Mouse (Mus musculus) heart, adult 8-10 months (tissue): ENCODE data around the gene Zbtb26. TPM values are rescaled to one million over a fixed set of nuclear protein-coding genes. Genes with fewer than 3 reads are reported as not detected.

Experiments
- DNase-seq: peaks from one replicate; pipeline ENCODE4 v3.0.0; 2022; ENCODE audit warnings: low spot score
- total RNA-seq, 4 experiments: library from RNA; stranded (reverse); gene quantifications; 2 replicates each; pipeline ENCODE4 v1.2.4; 2022

Zbtb26 gene
- 1 to 10 TPM; 3.2 to 4.8 (median 4.1) TPM for total RNA-seq

GRCm38 (mm10) chr2:37442611-37443591, at the start of gene Zbtb26, which contains the start of the genes Zbtb6 and Rabgap1:
Zbtb26 (minus strand) TSS chr2:37443135.
Zbtb6 (minus strand) TSS chr2:37443171.
Rabgap1 (plus strand) TSS chr2:37443279.
- DNase-seq: peak; percentile 98

- DNase-seq: no peak
These were observed 46.0 kb upstream of the Zbtb26 start for GRCm38 (mm10) chr2:37488956-37489355.

GRCm38 (mm10) chr2:37486408-37486807, 43.5 kb upstream of the Zbtb26 start:
- DNase-seq: no peak

GRCm38 (mm10) chr2:37485370-37485769, 42.4 kb upstream of the Zbtb26 start:
- peak; percentile 45 for DNase-seq

- DNase-seq: no peak
These were observed 41.2 kb upstream of the Zbtb26 start for GRCm38 (mm10) chr2:37484165-37484564.

- DNase-seq: no peak
These were observed 37.1 kb upstream of the Zbtb26 start for GRCm38 (mm10) chr2:37480039-37480438.

GRCm38 (mm10) chr2:37479559-37479958, 36.6 kb upstream of the Zbtb26 start:
- DNase-seq: no peak

- DNase-seq: no peak
These were observed 23.3 kb upstream of the Zbtb26 start for GRCm38 (mm10) chr2:37466266-37466665.

- no peak for DNase-seq
These were observed 17.8 kb upstream of the Zbtb26 start for GRCm38 (mm10) chr2:37460707-37461106.

- DNase-seq: no peak
These were observed 9.4 kb upstream of the Zbtb26 start for GRCm38 (mm10) chr2:37452376-37452760.

- peak; percentile 90 for DNase-seq
These were observed 8.9 kb upstream of the Zbtb26 start for GRCm38 (mm10) chr2:37451667-37452375.

- no peak for DNase-seq
These were observed 11.3 kb downstream of the Zbtb26 start for GRCm38 (mm10) chr2:37431609-37432008.

GRCm38 (mm10) chr2:37430593-37431464, 12.1 kb downstream of the Zbtb26 start:
- peak; percentile 88 for DNase-seq

GRCm38 (mm10) chr2:37423671-37424070, 19.3 kb downstream of the Zbtb26 start:
- no peak for DNase-seq

GRCm38 (mm10) chr2:37422306-37423304, 20.3 kb downstream of the Zbtb26 start, which contains the start of gene Rc3h2:
Rc3h2 (minus strand) TSS chr2:37422903.
- peak; percentile 96 for DNase-seq

GRCm38 (mm10) chr2:37421903-37422302, 21.0 kb downstream of the Zbtb26 start:
- no peak for DNase-seq

- no peak for DNase-seq
These were observed 47.4 kb downstream of the Zbtb26 start for GRCm38 (mm10) chr2:37395539-37395938.

GRCm38 (mm10) chr2:37382921-37383320, 60.0 kb downstream of the Zbtb26 start:
- DNase-seq: no peak
